Mouse (Mus musculus) limb, embryonic 13.5 days (tissue): ENCODE measurements around the gene Prrt2. TPM values are rescaled to one million over a fixed set of nuclear protein-coding genes. Genes with fewer than 3 reads are reported as not detected.

ENCODE experiments used
- ATAC-seq: fragments of 200-750 bp; cut with Nextera tagmentation; 2 replicates; pipeline ENCODE4 v1.8.0; 2017; ENCODE audit warnings: low read depth, moderate number of reproducible peaks, moderate TSS enrichment; ENCODE audit not compliant: low FRiP score
- H3K27ac ChIP-seq: fragments of 300-500 bp; sonication (generic); 2 replicates; pipeline ENCODE4 v1.5.1; 2015; ENCODE audit warnings: inconsistent platforms, mild to moderate bottlenecking, moderate library complexity
- H3K27me3 ChIP-seq: fragments of 300-500 bp; sonication (generic); 2 replicates; pipeline ENCODE4 v1.6.1; 2015; ENCODE audit warnings: mild to moderate bottlenecking, inconsistent platforms
- H3K36me3 ChIP-seq: fragments of 300-500 bp; sonication (generic); 2 replicates; pipeline ENCODE4 v1.6.1; 2015; ENCODE audit warnings: inconsistent platforms, mild to moderate bottlenecking, moderate library complexity
- H3K4me1 ChIP-seq: fragments of 300-500 bp; sonication (generic); 2 replicates; pipeline ENCODE4 v1.6.1; 2015; ENCODE audit warnings: inconsistent platforms
- H3K4me2 ChIP-seq: fragments of 300-500 bp; sonication (generic); replicated peaks from 2 replicates; pipeline ENCODE4 v1.6.1; 2015; ENCODE audit warnings: inconsistent platforms, mild to moderate bottlenecking, moderate library complexity
- H3K4me3 ChIP-seq: fragments of 300-500 bp; sonication (generic); 2 replicates; pipeline ENCODE4 v1.5.1; 2015; ENCODE audit warnings: moderate library complexity, mild to moderate bottlenecking, inconsistent platforms
- H3K9ac ChIP-seq: fragments of 300-500 bp; sonication (generic); 2 replicates; pipeline ENCODE4 v1.6.1; 2015; ENCODE audit warnings: mild to moderate bottlenecking, inconsistent platforms
- H3K9me3 ChIP-seq: fragments of 300-500 bp; sonication (generic); 2 replicates; pipeline ENCODE4 v1.6.1; 2016; ENCODE audit warnings: inconsistent platforms
- WGBS: fragments of 180-500 bp; shearing (Covaris S2); methylation state at CpG from one replicate; pipeline ENCODE4 v1.1.7; 2015; 5-methylcytosine and 5-hydroxymethylcytosine counted together
- polyA plus RNA-seq: library from polyadenylated mRNA; unstranded; fragments of >200 nt; fragmentation: Nextera tagmentation; extraction: Ambion mirVana; gene quantifications from 2 replicates; pipeline ENCODE4 v1.2.1, GENCODE M21; 2015

Prrt2 gene
- polyA plus RNA-seq, 1 experiment from 2014 or later: 10.4 TPM

- H3K9ac ChIP-seq: peak overlapping the region; percentile 99
- peak overlapping the region; percentile 94 for H3K4me3 ChIP-seq
- H3K4me1 ChIP-seq: peaks cover 52% of the 10 kb centered on the region
- H3K27me3 ChIP-seq: no peaks in the 10 kb centered on the region
- peak overlapping the region; percentile 98 for H3K4me2 ChIP-seq
- under 1% methylated on average over 46 of the region's 65 CpGs for WGBS
- peak overlapping the region; percentile 99 for H3K27ac ChIP-seq
- no peak for ATAC-seq
- H3K36me3 ChIP-seq: peaks cover 60% of the 10 kb centered on the region
- H3K9me3 ChIP-seq: no peaks in the 10 kb centered on the region
Observed at GRCm38 (mm10) chr7:127025556-127026160, 4.6 kb upstream of the Prrt2 start.

GRCm38 (mm10) chr7:127024755-127025555, 3.9 kb upstream of the Prrt2 start:
- Histone ChIP-seq H3K27ac (peak overlapping the region; percentile 99), H3K9ac (peak overlapping the region; percentile 99), H3K9me3 (no peaks in the 10 kb centered on the region), H3K27me3 (no peaks in the 10 kb centered on the region), H3K4me2 (peak overlapping the region; percentile 98), H3K4me1 (peaks cover 59% of the 10 kb centered on the region), H3K4me3 (peak overlapping the region; percentile 94), H3K36me3 (peaks cover 53% of the 10 kb centered on the region)
- ATAC-seq: 0 out of 2 replicates have a peak, but pooled peaks have one; percentile 4
- WGBS: under 1% methylated on average over 30 of the region's 30 CpGs

GRCm38 (mm10) chr7:127023896-127024690, 3.1 kb upstream of the Prrt2 start:
- peak overlapping the region; percentile 98 for H3K4me2 ChIP-seq
- H3K4me3 ChIP-seq: peak overlapping the region; percentile 94

GRCm38 (mm10) chr7:127023272-127023691, 2.3 kb upstream of the Prrt2 start:
- Histone ChIP-seq H3K9ac (peak overlapping the region; percentile 99), H3K4me1 (peaks cover 73% of the 10 kb centered on the region), H3K27me3 (no peaks in the 10 kb centered on the region), H3K4me3 (peak overlapping the region; percentile 94), H3K27ac (peak overlapping the region; percentile 75; the same call in 1 of the 2 replicates), H3K4me2 (peak overlapping the region; percentile 98), H3K36me3 (peaks cover 38% of the 10 kb centered on the region), H3K9me3 (no peaks in the 10 kb centered on the region)
- 79% methylated on average over 13 of the region's 13 CpGs for WGBS
- ATAC-seq: no peak

More at GRCm38 (mm10) chr7:127023896-127024690, 3.1 kb upstream of the Prrt2 start:
- Histone ChIP-seq H3K27ac (peak overlapping the region; percentile 99; the same call in 1 of the 2 replicates), H3K36me3 (peaks cover 45% of the 10 kb centered on the region), H3K27me3 (no peaks in the 10 kb centered on the region), H3K4me1 (peaks cover 68% of the 10 kb centered on the region), H3K9ac (peak overlapping the region; percentile 99), H3K9me3 (no peaks in the 10 kb centered on the region)
- WGBS: 18% methylated on average over 19 of the region's 19 CpGs
- ATAC-seq: no peak

GRCm38 (mm10) chr7:127022528-127023271, 1.7 kb upstream of the Prrt2 start:
- H3K4me1 ChIP-seq: peaks cover 73% of the 10 kb centered on the region
- H3K9ac ChIP-seq: peak overlapping the region; percentile 99
- no peaks in the 10 kb centered on the region for H3K27me3 ChIP-seq
- ATAC-seq: no peak
- peak overlapping the region; percentile 98 for H3K4me2 ChIP-seq
- peaks cover 32% of the 10 kb centered on the region for H3K36me3 ChIP-seq
- H3K27ac ChIP-seq: peak overlapping the region; percentile 75; the same call in 1 of the 2 replicates
- H3K4me3 ChIP-seq: peak overlapping the region; percentile 94
- no peaks in the 10 kb centered on the region for H3K9me3 ChIP-seq
- WGBS: 86% methylated on average over 7 of the region's 7 CpGs

- ATAC-seq: no peak
- Histone ChIP-seq H3K4me3 (peak overlapping the region; percentile 94), H3K4me2 (peak overlapping the region; percentile 98), H3K27me3 (no peaks in the 10 kb centered on the region), H3K36me3 (peaks cover 32% of the 10 kb centered on the region), H3K9ac (peak overlapping the region; percentile 86), H3K9me3 (no peaks in the 10 kb centered on the region), H3K4me1 (peaks cover 73% of the 10 kb centered on the region), H3K27ac (peak overlapping the region; percentile 82)
- 40% methylated on average over 5 of the region's 5 CpGs for WGBS
Observed at GRCm38 (mm10) chr7:127021563-127022527, 834 bp upstream of the Prrt2 start.

GRCm38 (mm10) chr7:127020491-127020890, 520 bp downstream of the Prrt2 start:
- H3K27ac ChIP-seq: peak overlapping the region; percentile 82
- H3K27me3 ChIP-seq: no peaks in the 10 kb centered on the region
- peaks cover 37% of the 10 kb centered on the region for H3K36me3 ChIP-seq
- no peaks in the 10 kb centered on the region for H3K9me3 ChIP-seq
- H3K4me3 ChIP-seq: peak overlapping the region; percentile 66
- WGBS: 33% methylated on average over 5 of the region's 5 CpGs
- peak overlapping the region; percentile 86 for H3K9ac ChIP-seq
- peak overlapping the region; percentile 98 for H3K4me2 ChIP-seq
- peaks cover 81% of the 10 kb centered on the region for H3K4me1 ChIP-seq
- ATAC-seq: no peak

- no peak for ATAC-seq
- Histone ChIP-seq H3K9ac (peak overlapping the region; percentile 86), H3K9me3 (no peaks in the 10 kb centered on the region), H3K27me3 (no peaks in the 10 kb centered on the region), H3K4me1 (peaks cover 86% of the 10 kb centered on the region), H3K4me3 (peak overlapping the region; percentile 66), H3K4me2 (peak overlapping the region; percentile 98), H3K27ac (peak overlapping the region; percentile 82), H3K36me3 (peaks cover 41% of the 10 kb centered on the region)
- WGBS: 60% methylated on average over 3 of the region's 3 CpGs
Observed at GRCm38 (mm10) chr7:127020031-127020430, 980 bp downstream of the Prrt2 start.

- peaks cover 44% of the 10 kb centered on the region for H3K36me3 ChIP-seq
- no peaks in the 10 kb centered on the region for H3K27me3 ChIP-seq
- no peak for ATAC-seq
- H3K27ac ChIP-seq: peak overlapping the region; percentile 82
- peak overlapping the region; percentile 98 for H3K4me2 ChIP-seq
- WGBS: 71% methylated on average over 14 of the region's 14 CpGs
- no peaks in the 10 kb centered on the region for H3K9me3 ChIP-seq
- peak overlapping the region; percentile 86 for H3K9ac ChIP-seq
- peaks cover 87% of the 10 kb centered on the region for H3K4me1 ChIP-seq
- peak overlapping the region; percentile 66 for H3K4me3 ChIP-seq
Observed at GRCm38 (mm10) chr7:127019306-127019960, 1.6 kb downstream of the Prrt2 start.
